Mouse (Mus musculus) heart, adult 2 months (tissue): ENCODE results near the gene Zdhhc8.

Experiments used
- CTCF ChIP-seq: fragments of 200-600 bp; IDR thresholded peaks from 2 replicates; pipeline ENCODE4 v1.8.1; 2022; ENCODE audit warnings: antibody characterized with exemption, mild to moderate bottlenecking, moderate library complexity
- POLR2A ChIP-seq: fragments of 200-500 bp; IDR thresholded peaks from 2 replicates; pipeline ENCODE4 v1.6.1; 2011; ENCODE audit warnings: mild to moderate bottlenecking, low read depth, low read length, control low read depth; ENCODE audit not compliant: insufficient read depth

DNA sequence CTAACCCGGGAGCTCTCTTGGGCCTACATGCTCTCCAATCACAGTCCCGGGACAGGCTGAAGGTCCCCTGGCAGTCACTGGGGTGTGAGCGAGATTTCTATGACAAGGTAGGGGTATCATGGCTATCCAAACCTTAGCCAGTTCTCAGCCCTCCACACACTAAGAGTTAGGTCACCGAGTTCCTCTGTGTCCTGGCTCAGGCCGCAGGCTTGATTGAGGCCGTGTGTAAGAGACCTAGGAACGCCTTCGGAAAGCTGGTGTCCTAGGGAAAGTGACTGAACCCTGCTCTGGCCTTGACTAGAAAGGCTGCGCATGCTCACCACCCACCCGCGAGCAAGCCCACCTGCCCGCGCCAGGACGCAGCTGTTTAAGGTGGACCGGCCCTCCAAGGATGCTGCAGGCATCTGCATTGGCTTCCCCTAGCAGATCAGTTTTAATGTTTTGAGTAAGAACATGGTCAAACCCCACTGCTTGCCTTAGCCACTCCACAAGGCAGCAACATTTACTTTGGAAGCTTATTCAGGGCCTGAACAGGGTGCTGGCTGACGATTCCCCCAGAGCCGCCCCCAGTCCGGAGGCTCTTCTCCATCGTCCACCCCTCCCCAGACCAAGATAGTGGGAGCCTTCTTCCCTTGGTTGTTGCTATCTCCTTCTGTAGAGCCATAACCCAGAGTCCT, 591 bp upstream of the Zdhhc8 start:
- peak; percentile 58 for TF ChIP-seq POLR2A
- no peak for TF ChIP-seq CTCF
